In the genomic region with DNA sequence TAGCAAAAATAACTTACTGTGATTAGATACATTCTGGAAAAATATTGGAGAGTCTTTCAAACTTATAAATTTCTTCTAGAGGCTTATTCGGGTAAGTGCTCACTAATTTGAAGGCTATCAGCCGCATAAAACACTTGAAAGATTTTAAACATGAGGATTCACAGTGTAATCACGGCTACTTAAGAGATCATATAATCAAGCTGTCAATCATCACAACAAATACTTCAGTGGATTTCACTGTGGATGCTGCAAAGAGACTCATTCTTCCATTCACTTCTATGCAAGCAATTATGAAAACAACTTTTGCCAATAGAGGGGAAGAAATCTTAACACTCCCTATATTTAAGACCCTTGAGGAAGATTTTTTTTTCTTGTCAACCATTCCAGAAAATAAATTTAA, we compare ENCODE assay signal across 15 mouse cellular contexts.
"Had no signal": no experiment of that assay in that cellular context is flagged by ENCODE, and none has a peak within 500 bp of the region (broad histone marks: within the 10 kb centered on the region; RNA-seq: fewer than 3 reads in every experiment).

No protein-coding gene starts in this region.

- H3K4me2 ChIP-seq: neural tube, embryonic 15.5 days; stomach, embryonic 15.5 days had no signal

- H3K9me3 ChIP-seq: neural tube, embryonic 15.5 days; stomach, embryonic 15.5 days had no signal

- H3K27ac ChIP-seq: neural tube, embryonic 15.5 days; stomach, embryonic 15.5 days; stomach, postnatal 0 days had no signal

- H3K27me3 ChIP-seq: neural tube, embryonic 15.5 days; stomach, embryonic 15.5 days had no signal

- H3K9ac ChIP-seq: neural tube, embryonic 15.5 days; stomach, embryonic 15.5 days had no signal

- DNase-seq: retina, postnatal 1 day; right cerebral cortex, adult 18-20 months; right cerebral cortex, postnatal 14 days; right cerebral cortex, postnatal 25 days; right cerebral cortex, postnatal 4 days; spleen, adult 18-20 months; thymus, adult 18-20 months; thymus, adult 2 months; thymus, postnatal 14 days; thymus, postnatal 25 days; thymus, postnatal 36 days; thymus, postnatal 4 days had no signal

- H3K36me3 ChIP-seq: neural tube, embryonic 15.5 days; stomach, embryonic 15.5 days had no signal

- H3K4me3 ChIP-seq: neural tube, embryonic 15.5 days; stomach, embryonic 15.5 days had no signal

- H3K4me1 ChIP-seq: neural tube, embryonic 15.5 days; stomach, embryonic 15.5 days had no signal
